Mouse (Mus musculus) neural tube, embryonic 11.5 days (tissue): ENCODE data around the gene Il18r1. TPM values are rescaled to one million over a fixed set of nuclear protein-coding genes. Genes with fewer than 3 reads are reported as not detected.

ENCODE experiments used
- ATAC-seq: fragments of 200-750 bp; cut with Nextera tagmentation; 2 replicates; pipeline ENCODE4 v1.8.0; 2017; ENCODE audit warnings: moderate number of reproducible peaks, mild to moderate bottlenecking, moderate TSS enrichment, moderate library complexity; ENCODE audit not compliant: insufficient read depth, low FRiP score, low TSS enrichment
- DNase-seq: peaks from one replicate; pipeline ENCODE4 v3.0.0-alpha.2; 2015; ENCODE audit warnings: low spot score
- H3K27ac ChIP-seq: fragments of 300-500 bp; sonication (generic); 2 replicates; pipeline ENCODE4 v1.5.1; 2014; ENCODE audit warnings: low read depth, mild to moderate bottlenecking, low read length
- H3K27me3 ChIP-seq: fragments of 300-500 bp; sonication (generic); 2 replicates; pipeline ENCODE4 v1.6.1; 2014; ENCODE audit warnings: mild to moderate bottlenecking, low read length, mixed read lengths; ENCODE audit not compliant: control insufficient read depth, insufficient read depth
- H3K36me3 ChIP-seq: fragments of 300-500 bp; sonication (generic); 2 replicates; pipeline ENCODE4 v1.6.1; 2014; ENCODE audit warnings: mild to moderate bottlenecking, low read length, moderate library complexity, mixed read lengths; ENCODE audit not compliant: control insufficient read depth, insufficient read depth
- H3K4me1 ChIP-seq: fragments of 300-500 bp; sonication (generic); 2 replicates; pipeline ENCODE4 v1.6.1; 2014; ENCODE audit warnings: low read length, mixed read lengths; ENCODE audit not compliant: control insufficient read depth, insufficient read depth
- H3K4me2 ChIP-seq: fragments of 300-500 bp; sonication (generic); 2 replicates; pipeline ENCODE4 v1.6.1; 2014; ENCODE audit warnings: low read depth, mild to moderate bottlenecking, moderate library complexity
- H3K4me3 ChIP-seq: fragments of 300-500 bp; sonication (generic); 2 replicates; pipeline ENCODE4 v1.5.1; 2014; ENCODE audit warnings: low read depth, low read length
- H3K9ac ChIP-seq: fragments of 300-500 bp; sonication (generic); 2 replicates; pipeline ENCODE4 v1.6.1; 2014; ENCODE audit warnings: mild to moderate bottlenecking, low read length
- H3K9me3 ChIP-seq: fragments of 300-500 bp; sonication (generic); 2 replicates; pipeline ENCODE4 v1.6.1; 2016; ENCODE audit warnings: low read length; ENCODE audit not compliant: control insufficient read depth
- WGBS: fragments of 180-500 bp; shearing (Covaris S2); extraction: QIAGEN DNeasy Blood & Tissue Kit; methylation state at CpG from one replicate; pipeline ENCODE4 v1.1.7; 2014; 5-methylcytosine and 5-hydroxymethylcytosine counted together
- polyA plus RNA-seq: library from polyadenylated mRNA; unstranded; fragments of >200 nt; fragmentation: Nextera tagmentation; extraction: Ambion mirVana; gene quantifications from 2 replicates; pipeline ENCODE4 v1.2.1, GENCODE M21; 2014

Il18r1 gene
- not detected in 2 replicates for polyA plus RNA-seq

- 46% methylated on average over 20 of the region's 20 CpGs for WGBS
- Histone ChIP-seq H3K9ac (no peak within 1 kb of the TSS), H3K9me3 (no peaks in the 10 kb centered on the region), H3K27ac (no peak within 1 kb of the TSS), H3K4me3 (no peak within 1 kb of the TSS), H3K36me3 (no peaks in the 10 kb centered on the region), H3K4me1 (no peaks in the 10 kb centered on the region), H3K4me2 (no peak within 1 kb of the TSS), H3K27me3 (no peaks in the 10 kb centered on the region)
- DNase-seq = no peak
- ATAC-seq = no peak
These were observed at the start of gene Il18r1 for GRCm38 (mm10) chr1:40465477-40466430. TSS of gene Il18r1 (plus strand) at chr1:40465552.

GRCm38 (mm10) chr1:40417034-40417433 is 48.3 kb upstream of the Il18r1 start:
- H3K4me1 ChIP-seq = no peaks in the 10 kb centered on the region
- no peak overlapping the region for H3K9ac ChIP-seq
- no peaks in the 10 kb centered on the region for H3K27me3 ChIP-seq
- H3K9me3 ChIP-seq = no peaks in the 10 kb centered on the region
- no peak overlapping the region for H3K27ac ChIP-seq
- 98% methylated on average over 2 of the region's 2 CpGs for WGBS
- ATAC-seq = no peak
- no peak for DNase-seq
- H3K36me3 ChIP-seq = no peaks in the 10 kb centered on the region
- H3K4me2 ChIP-seq = no peak overlapping the region
- H3K4me3 ChIP-seq = no peak overlapping the region

- 86% methylated on average over 5 of the region's 5 CpGs for WGBS
- H3K36me3 ChIP-seq = no peaks in the 10 kb centered on the region
These were observed 46.8 kb upstream of the Il18r1 start for GRCm38 (mm10) chr1:40418512-40418911.

GRCm38 (mm10) chr1:40423892-40424291 is 41.5 kb upstream of the Il18r1 start:
- Histone ChIP-seq H3K27ac (no peak overlapping the region), H3K36me3 (no peaks in the 10 kb centered on the region), H3K9ac (no peak overlapping the region), H3K4me3 (no peak overlapping the region), H3K4me2 (no peak overlapping the region), H3K27me3 (no peaks in the 10 kb centered on the region), H3K4me1 (no peaks in the 10 kb centered on the region), H3K9me3 (no peaks in the 10 kb centered on the region)
- no peak for ATAC-seq
- WGBS = 86% methylated on average over 6 of the region's 6 CpGs
- no peak for DNase-seq

More at GRCm38 (mm10) chr1:40418512-40418911, 46.8 kb upstream of the Il18r1 start:
- no peak for ATAC-seq
- Histone ChIP-seq H3K4me2 (no peak overlapping the region), H3K27me3 (no peaks in the 10 kb centered on the region), H3K4me1 (no peaks in the 10 kb centered on the region), H3K4me3 (no peak overlapping the region), H3K27ac (no peak overlapping the region), H3K9me3 (no peaks in the 10 kb centered on the region), H3K9ac (no peak overlapping the region)
- no peak for DNase-seq

GRCm38 (mm10) chr1:40427270-40427669 is 38.1 kb upstream of the Il18r1 start:
- Histone ChIP-seq H3K36me3 (no peaks in the 10 kb centered on the region), H3K4me3 (no peak overlapping the region), H3K9me3 (no peaks in the 10 kb centered on the region), H3K9ac (no peak overlapping the region), H3K4me2 (no peak overlapping the region), H3K27me3 (no peaks in the 10 kb centered on the region), H3K4me1 (no peaks in the 10 kb centered on the region), H3K27ac (no peak overlapping the region)
- ATAC-seq (no peak), DNase-seq (no peak)
- 90% methylated on average over 9 of the region's 9 CpGs for WGBS

GRCm38 (mm10) chr1:40427901-40428300 is 37.5 kb upstream of the Il18r1 start:
- H3K27ac ChIP-seq = no peak overlapping the region
- WGBS = 85% methylated on average over 1 of the region's 1 CpGs

GRCm38 (mm10) chr1:40428910-40429675 is 36.3 kb upstream of the Il18r1 start, which contains the start of gene Il1rl1:
TSS of gene Il1rl1 (plus strand) at chr1:40429570.
- Histone ChIP-seq H3K36me3 (no peaks in the 10 kb centered on the region), H3K4me3 (no peak within 1 kb of the TSS), H3K9me3 (no peaks in the 10 kb centered on the region), H3K4me2 (no peak within 1 kb of the TSS), H3K27ac (no peak within 1 kb of the TSS), H3K9ac (no peak within 1 kb of the TSS), H3K4me1 (no peaks in the 10 kb centered on the region), H3K27me3 (no peaks in the 10 kb centered on the region)
- ATAC-seq (no peak), DNase-seq (no peak)
- WGBS = 86% methylated on average over 5 of the region's 5 CpGs

More at GRCm38 (mm10) chr1:40427901-40428300, 37.5 kb upstream of the Il18r1 start:
- ATAC-seq (no peak), DNase-seq (no peak)
- Histone ChIP-seq H3K4me2 (no peak overlapping the region), H3K4me1 (no peaks in the 10 kb centered on the region), H3K9me3 (no peaks in the 10 kb centered on the region), H3K9ac (no peak overlapping the region), H3K27me3 (no peaks in the 10 kb centered on the region), H3K36me3 (no peaks in the 10 kb centered on the region), H3K4me3 (no peak overlapping the region)

GRCm38 (mm10) chr1:40430143-40430834 is 35.1 kb upstream of the Il18r1 start:
- Histone ChIP-seq H3K4me3 (no peak overlapping the region), H3K9ac (no peak overlapping the region), H3K4me1 (no peaks in the 10 kb centered on the region), H3K4me2 (no peak overlapping the region), H3K27me3 (no peaks in the 10 kb centered on the region), H3K9me3 (no peaks in the 10 kb centered on the region), H3K27ac (no peak overlapping the region), H3K36me3 (no peaks in the 10 kb centered on the region)
- ATAC-seq = no peak
- 85% methylated on average over 4 of the region's 4 CpGs for WGBS
- DNase-seq = no peak
